Mouse (Mus musculus) lung, adult 2 months (tissue): Measurements from ENCODE around the gene Ly6f.

Experiments
- CTCF ChIP-seq: fragments of 200-500 bp; IDR thresholded peaks from 2 replicates; pipeline ENCODE4 v1.5.1; 2011; ENCODE audit warnings: mild to moderate bottlenecking, low read length, control low read depth; ENCODE audit not compliant: insufficient read depth
- POLR2A ChIP-seq: fragments of 200-500 bp; IDR thresholded peaks from 2 replicates; pipeline ENCODE4 v1.6.1; 2011; ENCODE audit warnings: low read depth, mild to moderate bottlenecking, control low read depth, low read length, borderline replicate concordance; ENCODE audit errors: extremely low read depth

- TF ChIP-seq POLR2A (no peak), CTCF (no peak)
Observed at GRCm38 (mm10) chr15:75266626-75267025, 1.6 kb upstream of the Ly6f start.
